ENCODE assay signal across 8 mouse cellular contexts in the genomic region with DNA sequence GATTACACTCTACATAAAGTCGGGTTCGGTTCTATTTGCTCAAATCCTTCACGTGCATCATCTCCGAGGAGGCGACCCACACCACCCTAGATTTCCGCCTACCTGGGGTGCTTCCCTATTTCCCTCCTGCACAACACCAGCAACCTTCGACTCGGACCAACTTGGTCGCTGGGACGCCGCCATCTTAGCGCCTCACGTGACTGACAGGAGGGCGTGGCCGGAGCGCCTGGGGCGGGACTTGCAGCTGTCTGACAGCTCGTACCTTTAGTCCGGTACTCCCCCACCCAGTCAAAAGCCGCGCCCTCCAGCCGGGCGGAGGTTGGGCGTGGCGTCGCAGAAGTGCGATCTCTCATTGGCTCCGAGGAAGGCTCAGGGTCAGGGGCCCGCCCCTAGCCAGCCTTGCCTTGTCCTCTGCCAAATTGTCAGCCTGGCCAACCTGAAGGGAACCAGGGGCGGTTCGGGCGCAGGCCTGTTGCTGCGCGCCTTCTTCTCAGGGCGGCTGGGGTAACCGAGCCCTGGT. TPM values are rescaled to one million over a fixed set of nuclear protein-coding genes. Genes with fewer than 3 reads are reported as not detected.
DNase-seq lines count a peak whose midpoint lies in the region; ATAC-seq lines count a peak whose summit lies in the region.

A gene (minus strand): TSS at position 209 of the 520 bp plus-strand sequence.

- no peaks in the 10 kb centered on the region for H3K27me3 ChIP-seq in hindbrain, embryonic 12.5 days

- DNase-seq in NIH3T3 (ENCODE audit: low read depth): peak; percentile 99
- peak; percentile 99 for DNase-seq in cerebellum, postnatal 10 days
- DNase-seq in frontal cortex, postnatal 10 days (ENCODE audit: low spot score in 2 of 2): peak; percentile 99
- peak; percentile 97 to 99 for DNase-seq in layer of hippocampus, postnatal 14 days (ENCODE audit: low spot score in 2 of 2)
- DNase-seq in lung, postnatal 14 days: peak; percentile 98
- peak; percentile 93 for DNase-seq in retina, adult 2 months (ENCODE audit: low read depth, low spot score)
- DNase-seq in thymus, postnatal 36 days: peak; percentile 99

- peak; percentile 100 for ATAC-seq in hindbrain, embryonic 12.5 days (ENCODE audit: low FRiP score)

- peak within 1 kb of the TSS; percentile 76 for H3K9ac ChIP-seq in hindbrain, embryonic 12.5 days

- no peaks in the 10 kb centered on the region for H3K36me3 ChIP-seq in hindbrain, embryonic 12.5 days

- H3K9me3 ChIP-seq in hindbrain, embryonic 12.5 days (replicated peaks): no peaks in the 10 kb centered on the region

- H3K4me3 ChIP-seq in hindbrain, embryonic 12.5 days: peak within 1 kb of the TSS; percentile 64

- peak within 1 kb of the TSS; percentile 79 for H3K4me2 ChIP-seq in hindbrain, embryonic 12.5 days (replicated peaks)

- WGBS in hindbrain, embryonic 12.5 days: under 1% methylated on average over 36 of the region's 36 CpGs

- peak within 1 kb of the TSS; percentile 78 for H3K27ac ChIP-seq in hindbrain, embryonic 12.5 days

- peaks cover 11% of the 10 kb centered on the region for H3K4me1 ChIP-seq in hindbrain, embryonic 12.5 days

RNA-seq across cellular contexts. Expression of the gene that starts here (rescaled TPM):
- 40.0 and 41.9 TPM in 2 replicates for polyA plus RNA-seq in hindbrain, embryonic 12.5 days (2016; fragmentation: Nextera tagmentation; extraction: Ambion mirVana)
- total RNA-seq in layer of hippocampus, postnatal 14 days (2021): 10 to 100 TPM; 22.2 to 25.7 TPM

Comparison
In these comparisons a context has a peak if more than half of its experiments do, and no peak if none do; other contexts are left out.
1. Peak in every context shown above with its lines: DNase-seq, ATAC-seq, H3K4me3 ChIP-seq and H3K27ac ChIP-seq.